Mouse (Mus musculus) E14TG2a.4 (cell line): Measurements from ENCODE around the gene Xrra1.

Experiments
- CTCF ChIP-seq: conservative IDR thresholded peaks from 2 replicates; pipeline ENCODE4 v1.5.1; 2014; ENCODE audit warnings: low read length
- POU5F1 ChIP-seq: IDR thresholded peaks from 2 replicates; pipeline ENCODE4 v1.6.1; 2014; ENCODE audit warnings: low read length, borderline replicate concordance

GRCm38 (mm10) chr7:99845533-99846236 lies 13.2 kb upstream of the Xrra1 start:
- no peak for TF ChIP-seq CTCF
- no peak for TF ChIP-seq POU5F1
